Mouse (Mus musculus) embryo, embryonic 9.5 days (tissue): ENCODE measurements at regions not wholly inside any gene's neighbourhood (a gene's known extent, or its start where the extent isn't known, plus 50 kb on each side); places are given as distances from the start of the nearest gene placed in this dataset.

ENCODE experiments used
- DNase-seq: peaks from one replicate; pipeline ENCODE4 v3.0.0-alpha.2; 2017; ENCODE audit errors: extremely low spot score

DNA sequence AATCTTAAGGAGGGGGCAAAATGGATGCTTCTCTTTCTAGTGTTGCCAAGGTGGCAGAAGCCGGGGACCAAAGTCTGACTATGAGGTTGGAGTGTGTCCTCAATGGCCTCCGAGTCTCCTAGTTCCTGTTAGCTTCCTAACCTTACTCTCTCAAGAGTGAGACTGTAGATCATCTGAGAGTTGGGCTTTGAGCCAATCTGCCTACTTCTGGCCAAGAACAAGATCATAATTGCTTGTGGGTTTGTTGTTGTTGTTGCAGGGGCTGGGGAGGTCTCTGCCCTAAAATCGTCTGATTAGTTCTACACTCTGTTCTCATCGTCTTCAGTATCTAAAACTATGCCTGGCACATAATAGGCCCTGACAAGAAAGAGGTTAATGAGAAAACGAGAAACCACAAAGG, 110.8 kb upstream of the Syt6 start:
- DNase-seq, result no peak

DNA sequence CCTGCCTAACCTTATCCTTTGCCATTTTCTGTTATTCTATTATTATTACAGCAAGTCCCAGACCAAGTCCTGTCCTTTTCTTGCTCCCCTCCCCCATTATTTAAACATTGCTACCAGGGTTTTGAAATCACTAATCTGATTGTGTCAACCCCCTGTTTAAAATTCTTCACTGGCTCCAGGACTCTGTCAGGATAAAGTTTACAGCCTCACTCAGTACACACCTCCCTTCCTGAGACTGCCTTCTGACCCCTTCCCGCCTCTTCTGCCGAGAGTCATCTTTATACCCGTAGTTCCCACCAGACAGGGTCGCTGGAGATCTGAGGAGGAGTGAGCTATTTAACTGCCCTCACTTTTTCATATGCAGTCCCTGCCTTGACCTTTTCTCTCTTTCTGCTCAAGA, 110.3 kb upstream of the Syt6 start:
- DNase-seq, result no peak

DNA sequence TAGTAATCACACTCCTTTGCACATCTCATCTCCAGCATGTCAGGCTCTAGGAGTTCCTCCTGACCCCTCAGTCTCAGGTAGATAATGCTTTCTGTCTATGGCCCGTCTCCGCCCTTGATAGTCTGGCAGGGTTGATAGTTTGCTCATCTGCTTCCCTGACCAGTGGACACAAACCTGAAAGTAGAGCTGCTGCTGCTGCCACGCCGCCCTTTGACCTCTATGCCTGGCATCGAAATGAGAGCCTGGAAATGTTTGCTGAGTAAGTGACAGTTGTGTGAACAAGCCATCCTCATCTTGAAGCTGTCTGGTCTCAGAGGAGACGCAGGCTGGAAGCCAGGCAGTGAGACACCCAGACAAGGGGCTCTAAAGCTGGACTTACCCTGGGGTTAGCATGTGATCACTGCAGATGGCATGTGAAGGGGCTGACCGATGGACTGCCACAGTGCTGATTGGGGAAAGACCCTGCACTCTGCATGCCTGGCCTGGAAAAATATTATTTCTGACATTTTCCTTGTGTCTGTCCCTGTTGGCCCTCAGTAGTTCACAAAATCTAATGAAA, 109.8 kb upstream of the Syt6 start:
- DNase-seq, result peak; percentile 18

DNA sequence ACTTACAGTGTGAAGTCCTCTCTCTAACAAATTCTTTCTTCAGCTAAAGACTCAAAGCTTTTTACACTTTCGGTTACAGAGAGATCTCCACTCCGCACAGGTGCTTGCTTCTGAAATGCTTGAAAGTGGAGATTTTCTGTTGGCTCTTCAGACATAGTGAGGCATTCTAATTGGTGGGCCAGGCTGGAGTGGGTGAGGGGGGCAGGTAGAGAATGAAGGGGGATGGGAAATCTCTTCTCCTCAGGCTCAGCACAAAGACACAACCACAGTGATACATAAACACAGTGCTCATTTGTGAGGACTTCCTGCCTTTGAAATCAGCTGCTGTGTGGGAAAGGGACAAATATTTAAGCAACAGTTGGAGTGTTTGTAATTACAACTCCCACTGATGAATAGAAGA, 109.1 kb upstream of the Syt6 start:
- DNase-seq, result no peak

DNA sequence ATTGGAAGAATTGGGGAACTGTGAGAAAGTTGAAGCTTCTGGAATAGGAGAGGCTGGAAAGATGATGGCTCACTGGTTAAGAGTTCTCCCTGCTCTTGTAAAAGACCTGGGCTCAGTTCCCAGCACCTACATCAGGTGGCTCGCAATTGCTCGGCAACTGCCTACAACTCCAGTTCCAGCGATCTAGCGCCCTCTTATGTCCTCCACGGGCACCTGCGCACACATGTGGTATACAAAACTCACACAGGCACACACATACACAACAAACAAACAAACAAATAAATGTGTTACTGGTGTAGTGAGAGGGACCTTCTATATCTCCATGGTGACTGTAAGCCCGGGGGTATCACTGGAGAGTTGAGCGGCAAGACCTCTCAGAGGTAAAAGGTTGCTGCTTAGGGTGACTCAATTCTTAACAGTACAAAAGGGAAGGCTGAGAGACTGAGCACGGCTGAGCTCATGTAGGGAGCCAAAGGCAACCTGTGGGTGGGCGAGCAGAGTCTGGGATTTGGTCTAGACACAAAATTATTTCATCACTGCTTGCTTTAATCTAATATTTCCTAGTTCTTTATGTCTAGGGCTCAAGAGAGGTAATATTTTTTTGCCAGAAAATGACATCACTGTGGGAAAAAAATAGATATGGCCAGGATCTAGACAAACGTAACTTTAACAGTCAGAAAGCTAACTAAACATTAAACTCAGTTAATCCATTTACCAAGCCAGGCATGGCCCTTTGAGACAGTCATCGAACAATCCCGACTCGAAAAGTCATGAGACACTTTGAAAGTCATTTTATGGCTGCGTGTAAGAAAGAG, 104.2 kb upstream of the Syt6 start:
- DNase-seq, result no peak

DNA sequence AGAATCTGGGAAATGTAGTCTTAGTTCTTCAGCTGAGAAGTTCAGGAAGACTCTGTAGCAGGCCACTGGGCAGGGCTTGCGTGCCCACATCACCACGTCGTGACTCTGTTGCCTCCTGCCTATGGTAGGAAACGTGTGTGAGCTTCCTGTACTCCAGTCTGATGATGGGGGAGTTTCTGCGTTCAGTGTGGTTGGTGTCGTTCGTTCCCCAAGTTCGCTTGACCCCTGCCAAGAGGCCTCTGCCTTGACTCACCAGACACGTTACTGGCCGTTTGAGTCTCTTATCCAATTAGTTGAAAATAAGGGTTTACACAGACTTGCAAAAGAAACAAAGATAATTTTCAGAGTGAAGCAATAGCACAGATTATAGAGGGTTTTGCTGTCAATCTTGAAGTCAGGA, 102.4 kb upstream of the Syt6 start:
- DNase-seq, result no peak

DNA sequence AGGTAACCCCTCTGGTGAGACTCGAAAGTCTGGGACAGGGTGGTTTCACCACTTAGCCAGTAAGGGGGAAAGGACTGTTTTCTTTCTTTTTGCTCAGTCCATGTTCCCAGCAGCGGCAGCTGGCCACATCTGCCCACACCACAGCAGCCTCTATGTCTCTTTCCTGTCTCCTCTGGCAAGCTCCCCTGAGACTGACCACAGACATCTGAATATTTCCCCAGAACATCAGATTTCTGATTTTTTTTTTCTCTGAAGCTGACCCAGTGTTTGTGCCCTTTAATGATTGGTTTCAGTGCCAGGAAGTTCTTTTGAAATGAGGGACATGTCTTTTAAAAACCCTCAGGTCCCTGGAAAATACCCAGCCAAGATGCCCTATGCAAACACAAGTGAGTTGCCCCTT, 101.7 kb upstream of the Syt6 start:
- DNase-seq, result no peak

DNA sequence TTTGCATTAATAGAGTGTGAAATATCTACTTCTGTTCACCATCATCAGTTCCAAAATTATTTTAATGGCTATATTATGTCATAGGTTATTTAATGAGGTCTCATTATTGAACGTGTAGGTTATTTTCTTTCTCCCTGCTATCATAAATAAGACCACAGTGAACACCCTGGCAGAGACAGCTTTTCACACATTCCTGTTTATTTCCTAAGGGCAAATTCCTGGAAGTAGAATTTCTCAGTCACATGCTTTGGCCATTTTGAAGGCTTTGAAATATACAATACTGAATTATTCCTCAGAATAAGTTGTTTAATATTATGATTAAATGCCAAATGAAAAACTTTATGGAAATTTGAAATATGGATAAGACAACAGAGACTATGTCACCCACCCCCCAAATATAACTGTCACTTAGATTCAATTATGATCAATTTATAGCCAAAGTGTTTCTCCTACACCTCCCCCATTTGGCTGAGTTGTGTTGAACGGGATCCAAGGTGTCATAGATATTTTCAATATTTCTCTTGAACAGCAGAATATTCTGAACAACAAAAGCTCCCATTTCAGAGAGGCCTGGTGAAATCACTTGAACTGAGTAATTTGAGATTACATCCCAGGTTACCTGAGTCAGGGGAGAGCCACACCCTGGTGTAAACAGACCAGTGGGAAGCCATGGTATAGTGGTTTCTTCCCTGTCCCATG, 95.0 kb upstream of the Syt6 start:
- DNase-seq, result no peak

DNA sequence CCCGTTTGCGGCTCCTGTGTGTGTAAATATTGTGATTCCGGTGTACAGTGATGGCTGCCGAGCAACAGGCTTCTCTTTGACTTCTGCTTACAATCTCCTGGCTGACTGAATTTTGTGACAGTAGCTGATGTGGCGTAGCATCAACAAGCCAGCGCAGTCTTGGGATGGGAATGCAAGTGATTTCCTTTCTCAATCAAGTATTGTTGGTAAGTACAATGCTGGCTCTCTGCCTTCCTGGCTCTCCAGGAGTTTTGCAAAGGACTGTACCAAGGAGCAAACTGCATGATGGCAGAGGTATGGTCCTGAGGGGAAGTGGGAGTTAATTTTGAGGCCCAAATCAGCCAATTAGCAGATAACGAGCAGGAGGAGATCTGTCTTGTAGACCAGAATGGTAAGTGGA, 94.4 kb upstream of the Syt6 start:
- no peak for DNase-seq

DNA sequence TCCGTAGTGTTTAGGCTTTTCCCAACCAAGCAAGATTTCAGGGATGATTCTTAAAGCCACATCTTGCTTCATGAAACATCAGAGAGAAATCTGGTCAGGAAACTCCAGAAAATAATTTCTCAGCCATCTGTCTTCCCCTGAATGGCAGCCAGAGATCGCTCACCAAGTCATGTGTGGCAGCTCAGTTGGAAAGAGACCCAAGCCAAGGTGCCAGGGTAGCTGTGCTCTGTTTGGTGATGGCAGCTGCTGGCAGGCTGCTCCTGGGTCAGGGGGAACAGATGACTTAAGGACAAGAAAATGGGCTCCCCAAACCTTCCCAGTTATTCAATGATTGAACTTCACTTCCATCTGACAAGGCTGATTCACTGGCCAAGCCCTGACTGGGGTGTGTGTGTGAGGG, 91.7 kb upstream of the Syt6 start:
- no peak for DNase-seq

DNA sequence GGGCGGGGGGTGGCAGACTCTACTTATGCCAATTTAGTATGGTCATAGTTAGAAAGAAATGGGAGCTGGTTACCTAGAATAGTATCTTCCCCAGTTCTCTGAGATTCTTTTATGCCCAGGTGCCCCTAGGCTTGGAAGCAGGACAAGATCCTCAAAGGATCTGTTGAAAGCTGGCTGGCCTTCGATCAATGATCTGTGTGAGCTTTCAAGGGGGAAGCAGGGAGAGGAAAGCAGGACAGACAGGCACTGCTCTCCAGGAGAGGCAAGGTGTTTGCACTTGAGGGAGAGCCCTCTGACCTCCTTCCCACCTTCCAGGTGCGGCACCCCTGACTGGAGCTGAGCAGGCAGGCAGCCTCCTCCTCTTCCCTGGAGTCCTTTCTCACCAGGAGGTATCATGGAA, 91.3 kb upstream of the Syt6 start:
- DNase-seq, result no peak

DNA sequence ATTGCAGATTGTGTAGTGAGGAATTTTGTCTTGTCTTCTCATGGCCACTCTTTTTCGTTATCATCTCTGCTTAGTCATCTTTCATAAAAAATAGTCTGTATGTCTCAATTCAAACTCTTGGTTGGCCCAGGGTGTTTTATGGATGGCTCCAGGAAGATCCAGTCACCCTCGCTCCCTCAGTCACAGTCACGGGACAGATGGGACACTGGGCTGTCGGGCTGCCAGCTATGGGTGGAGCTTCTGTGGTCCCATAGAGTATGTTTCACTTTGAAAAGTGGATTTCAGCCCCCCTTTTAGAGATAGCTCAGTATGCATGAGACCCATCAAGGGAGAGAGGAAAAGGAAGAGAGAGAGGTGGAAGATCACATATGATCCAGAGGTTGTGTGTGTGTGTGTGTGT, 85.2 kb upstream of the Syt6 start:
- no peak for DNase-seq

DNA sequence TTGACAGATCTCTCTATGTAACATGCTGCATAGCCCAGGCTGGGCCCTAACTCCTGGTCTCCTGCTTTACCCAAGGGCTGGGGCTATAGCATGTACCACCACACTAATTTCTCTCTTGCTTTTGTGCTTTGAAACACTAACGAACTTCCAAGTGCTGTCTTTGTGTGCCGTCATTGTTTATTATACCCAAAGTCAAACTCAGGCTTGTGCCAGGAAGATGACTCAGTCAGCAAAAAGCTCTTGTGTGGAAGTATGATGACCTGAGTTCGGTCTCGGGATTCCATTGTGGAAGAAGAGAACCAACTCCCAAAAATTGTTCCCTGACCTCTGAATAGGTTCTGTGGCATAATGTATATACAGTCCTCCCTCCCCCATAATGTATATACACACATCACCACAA, 84.1 kb upstream of the Syt6 start:
- no peak for DNase-seq

DNA sequence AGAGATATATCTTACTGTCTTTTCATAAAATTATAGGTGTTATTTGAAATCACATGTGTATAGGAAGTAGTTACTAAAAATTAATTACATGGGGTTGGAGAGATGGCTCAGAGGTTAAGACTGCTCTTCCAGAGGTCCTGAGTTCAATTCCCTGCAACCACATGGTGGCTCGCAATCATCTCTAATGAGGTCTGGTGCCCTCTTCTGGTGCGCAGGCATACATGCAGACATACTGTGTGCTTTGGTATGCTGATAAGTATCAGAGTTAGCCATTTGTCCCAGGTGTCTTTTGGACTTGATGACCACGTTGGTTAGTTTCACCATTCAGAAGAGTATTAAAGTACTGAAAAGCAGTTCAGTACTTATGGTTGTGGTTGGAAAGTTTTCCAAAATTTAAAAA, 82.8 kb upstream of the Syt6 start:
- DNase-seq, result no peak

DNA sequence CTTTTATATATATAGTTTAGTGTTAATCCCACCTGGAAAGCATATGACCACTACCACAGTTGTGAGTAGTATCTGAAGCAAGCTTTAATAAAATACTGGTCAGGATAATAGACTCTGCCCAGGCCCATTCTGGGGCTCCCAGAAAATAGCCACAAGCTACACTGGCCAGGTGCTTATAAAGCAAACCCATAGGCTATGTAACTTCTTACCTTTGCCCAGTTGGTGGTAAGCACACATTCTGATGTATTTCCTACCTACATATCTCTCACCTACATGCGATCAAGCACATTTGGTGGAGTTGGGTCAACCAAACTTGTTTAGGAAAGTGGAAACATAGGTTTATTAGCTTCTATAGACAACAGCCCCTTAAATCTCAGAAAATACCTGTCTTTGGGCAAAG, 81.4 kb upstream of the Syt6 start:
- DNase-seq, result no peak

DNA sequence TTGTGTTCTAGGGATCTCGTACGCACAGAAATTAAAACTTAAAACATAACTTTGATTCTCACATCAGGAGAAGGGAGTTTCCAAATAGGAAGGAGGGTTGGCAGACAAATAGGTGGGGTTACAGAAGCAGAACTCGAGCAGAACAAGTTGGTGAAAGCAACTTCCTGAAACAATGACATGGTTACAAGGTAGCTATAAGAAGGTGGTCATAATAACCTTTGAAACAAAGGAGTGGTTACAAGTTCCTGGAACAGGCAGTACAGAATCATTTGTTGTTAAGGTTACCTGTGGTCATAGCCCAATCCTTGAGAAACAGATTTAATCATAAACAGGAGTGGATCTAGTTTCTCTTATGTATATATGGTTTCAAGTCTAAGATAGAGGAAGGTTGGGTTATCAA, 81.0 kb upstream of the Syt6 start:
- DNase-seq, result no peak

DNA sequence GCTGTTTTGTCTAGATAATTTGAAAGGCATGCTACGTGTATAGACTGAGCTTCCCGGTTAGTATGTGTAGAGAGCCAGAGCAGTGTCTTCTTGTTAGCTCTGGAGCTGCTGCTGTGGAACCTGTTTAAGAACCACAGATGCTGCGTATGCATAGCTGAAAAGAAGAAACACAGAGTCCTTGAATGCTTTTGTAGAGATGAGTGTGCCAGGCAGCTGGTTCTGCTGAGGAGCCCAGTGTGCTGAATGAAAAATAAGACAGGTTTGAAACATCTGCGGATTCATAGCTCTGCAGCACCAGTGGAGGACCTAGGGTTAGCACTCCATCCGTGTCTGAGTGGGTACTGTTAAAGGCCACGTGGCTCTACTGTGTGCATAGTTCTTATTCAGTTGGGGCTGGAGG, 78.9 kb upstream of the Syt6 start:
- no peak for DNase-seq

DNA sequence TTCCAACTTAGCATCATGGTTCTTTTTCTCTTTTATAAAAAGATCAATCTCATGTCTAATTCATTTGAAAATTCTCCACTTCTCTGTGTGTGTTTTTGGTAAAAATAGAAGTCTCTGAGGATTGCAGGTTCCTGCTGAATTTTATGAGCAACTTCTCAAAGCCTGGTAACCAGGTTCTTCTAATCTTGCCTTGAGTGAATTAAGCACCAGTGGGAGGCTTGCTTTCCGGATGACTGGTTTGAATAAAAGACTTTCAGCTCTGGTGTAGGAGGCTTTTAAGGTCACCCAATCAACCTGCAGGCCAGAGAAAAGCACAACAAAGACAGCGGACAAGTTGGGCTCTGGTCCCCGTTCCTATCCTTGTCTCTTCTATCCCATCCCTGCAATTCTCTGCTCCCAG, 78.3 kb upstream of the Syt6 start:
- DNase-seq, result no peak

DNA sequence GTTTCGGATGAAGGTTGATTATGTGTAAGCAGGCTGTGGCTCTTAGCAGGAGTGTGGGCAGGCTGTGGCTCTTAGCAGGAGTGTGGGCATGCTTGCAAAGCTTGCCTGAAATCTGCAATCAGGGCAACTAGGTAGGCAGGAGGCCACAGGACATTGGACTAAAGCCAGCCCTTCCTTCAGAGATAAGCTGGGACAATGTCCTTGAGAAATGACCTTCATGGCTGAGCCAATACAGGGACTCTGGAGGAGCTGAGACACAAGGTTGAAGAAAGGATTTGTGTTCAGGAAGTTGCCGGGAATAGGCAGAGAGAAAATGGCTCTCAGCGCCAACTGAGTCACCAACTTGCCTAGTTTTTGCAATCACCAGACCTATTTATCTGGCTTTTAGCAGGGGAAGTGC, 77.3 kb upstream of the Syt6 start:
- no peak for DNase-seq

DNA sequence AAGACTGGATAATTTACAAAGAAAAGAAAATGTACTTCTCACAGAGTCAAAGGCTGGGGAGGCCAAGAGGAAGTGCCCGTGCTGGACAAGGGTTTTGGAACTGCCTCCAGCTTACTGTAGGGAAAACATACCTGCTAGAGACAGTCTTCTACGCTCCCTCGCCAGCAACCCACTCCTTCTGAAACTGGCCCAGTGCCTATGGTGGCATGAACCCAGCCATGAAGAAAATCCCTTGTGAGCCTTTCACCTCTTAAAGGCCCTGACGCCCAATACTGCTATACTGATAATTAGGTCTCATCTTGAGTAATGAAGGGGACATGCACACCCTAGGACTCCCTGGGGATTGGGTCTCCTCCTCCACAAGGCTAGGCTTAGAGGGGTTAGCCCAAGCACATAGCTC, 76.6 kb upstream of the Syt6 start:
- no peak for DNase-seq

DNA sequence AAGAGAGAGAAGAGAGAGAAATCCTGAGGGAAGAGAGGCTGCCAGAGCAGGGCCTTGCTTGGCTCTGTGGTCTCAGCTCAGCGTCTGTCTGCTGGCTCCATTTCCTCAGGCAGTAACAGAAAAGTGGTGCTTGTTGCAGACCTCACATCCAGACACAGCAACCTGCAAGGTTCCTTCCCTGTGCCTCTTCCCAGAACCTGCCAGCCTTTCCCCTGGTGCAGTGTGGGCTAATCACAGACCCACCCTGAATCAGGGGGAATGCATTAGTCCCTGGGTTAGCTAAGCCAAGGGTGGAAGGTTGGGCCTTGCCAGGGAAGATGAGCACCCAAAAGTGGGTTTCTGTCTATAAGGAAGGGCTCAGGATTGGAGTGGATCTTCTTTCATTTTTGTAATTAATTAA, 75.2 kb upstream of the Syt6 start:
- DNase-seq, result no peak

DNA sequence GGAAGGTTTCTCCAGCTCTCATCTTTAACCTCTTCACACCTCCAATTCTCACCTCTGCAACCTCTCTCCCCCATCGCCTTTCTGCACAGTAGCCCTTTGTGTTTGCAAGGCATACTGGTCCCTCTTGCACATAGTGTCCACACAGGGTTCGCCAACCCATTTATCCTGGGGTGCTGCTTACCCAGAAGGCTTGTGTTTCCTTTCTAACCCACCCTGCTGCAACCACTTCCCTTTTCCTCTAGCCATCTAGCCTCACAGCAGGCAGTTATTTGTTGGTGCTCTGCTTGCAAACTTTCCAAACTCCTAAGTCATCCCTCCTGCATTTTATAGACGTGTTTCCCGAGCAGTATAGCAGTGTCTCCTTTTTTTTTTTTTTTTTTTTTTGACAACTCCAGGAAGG, 74.7 kb upstream of the Syt6 start:
- no peak for DNase-seq

DNA sequence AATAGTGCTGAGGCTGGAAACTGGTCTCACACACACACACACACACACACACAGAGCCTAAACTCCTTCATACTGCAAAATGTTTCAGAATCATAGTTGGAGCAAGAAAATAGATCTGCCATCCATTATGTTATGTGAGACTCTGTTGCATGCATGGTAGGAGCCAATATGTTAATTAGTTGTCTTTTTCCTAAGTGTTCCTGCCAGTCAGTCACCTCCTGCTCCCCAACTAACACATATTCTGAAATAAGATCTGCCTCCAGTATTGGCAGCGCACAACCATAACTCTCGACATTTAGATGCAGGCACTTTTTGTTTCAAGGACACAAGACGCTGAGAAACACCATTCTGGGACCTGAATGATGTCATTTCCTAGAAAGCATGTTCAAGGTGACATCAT, 70.9 kb upstream of the Syt6 start:
- DNase-seq, result no peak
